Mouse (Mus musculus) liver, embryonic 15.5 days (tissue): Measurements from ENCODE around the gene Wnk2. TPM values are rescaled to one million over a fixed set of nuclear protein-coding genes. Genes with fewer than 3 reads are reported as not detected.
A peak's percentile ranks its signal among the peaks of the same experiment; 100 is the strongest.

ENCODE experiments used
- ATAC-seq: fragments of 200-750 bp; cut with Nextera tagmentation; 2 replicates; pipeline ENCODE4 v1.8.0; 2017; ENCODE audit warnings: moderate number of reproducible peaks, mild to moderate bottlenecking, moderate library complexity; ENCODE audit not compliant: insufficient read depth
- H3K27ac ChIP-seq: fragments of 300-500 bp; sonication (generic); replicated peaks from 2 replicates; pipeline ENCODE4 v1.5.1; 2015; ENCODE audit warnings: mild to moderate bottlenecking, inconsistent platforms
- H3K27me3 ChIP-seq: fragments of 300-500 bp; sonication (generic); 2 replicates; pipeline ENCODE4 v1.6.1; 2015; ENCODE audit warnings: mild to moderate bottlenecking, inconsistent platforms
- H3K36me3 ChIP-seq: fragments of 300-500 bp; sonication (generic); replicated peaks from 2 replicates; pipeline ENCODE4 v1.6.1; 2015; ENCODE audit warnings: moderate library complexity, mild to moderate bottlenecking, inconsistent platforms
- H3K4me1 ChIP-seq: fragments of 300-500 bp; sonication (generic); replicated peaks from 2 replicates; pipeline ENCODE4 v1.6.1; 2015; ENCODE audit warnings: inconsistent platforms
- H3K4me2 ChIP-seq: fragments of 300-500 bp; sonication (generic); 2 replicates; pipeline ENCODE4 v1.6.1; 2015; ENCODE audit warnings: moderate library complexity, mild to moderate bottlenecking, inconsistent platforms
- H3K4me3 ChIP-seq: fragments of 300-500 bp; sonication (generic); replicated peaks from 2 replicates; pipeline ENCODE4 v1.5.1; 2015; ENCODE audit warnings: mild to moderate bottlenecking, inconsistent platforms
- H3K9ac ChIP-seq: fragments of 300-500 bp; sonication (generic); 2 replicates; pipeline ENCODE4 v1.6.1; 2015; ENCODE audit warnings: moderate library complexity, mild to moderate bottlenecking, inconsistent platforms
- H3K9me3 ChIP-seq: fragments of 300-500 bp; sonication (generic); replicated peaks from 2 replicates; pipeline ENCODE4 v1.6.1; 2016; ENCODE audit warnings: inconsistent platforms
- WGBS: fragments of 180-500 bp; shearing (Covaris S2); methylation state at CpG from one replicate; pipeline ENCODE4 v1.1.7; 2015; ENCODE audit warnings: mixed read lengths; ENCODE audit not compliant: insufficient replicate concordance; 5-methylcytosine and 5-hydroxymethylcytosine counted together
- polyA plus RNA-seq: library from polyadenylated mRNA; unstranded; fragments of >200 nt; fragmentation: Nextera tagmentation; extraction: Ambion mirVana; gene quantifications from 2 replicates; pipeline ENCODE4 v1.2.1, GENCODE M21; 2015

The Wnk2 gene
- polyA plus RNA-seq, 1 experiment from 2014 or later, result 0.10 TPM

DNA sequence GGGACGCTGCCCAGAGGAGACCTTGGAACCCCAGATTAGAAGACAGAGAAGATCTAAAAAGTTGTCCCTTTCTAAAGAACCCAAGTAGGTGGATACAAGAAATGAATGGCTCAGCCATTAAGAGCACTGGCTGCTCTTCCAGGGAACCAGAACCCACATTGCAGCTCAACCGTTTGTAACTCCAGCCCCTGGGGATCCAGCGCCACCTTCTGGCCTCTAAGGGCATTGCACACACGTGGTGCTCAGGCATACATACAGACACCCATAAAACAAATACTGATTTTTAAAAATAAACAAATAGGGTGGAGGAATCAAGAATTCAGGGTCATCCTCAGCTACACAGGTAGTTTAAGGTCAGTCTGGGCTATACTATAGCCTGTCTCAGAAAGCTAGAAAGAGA, 8.8 kb upstream of the Wnk2 start:
- Histone ChIP-seq H3K9me3 (0 out of 2 replicates have a peak, but pooled peaks cover 4% of the 10 kb centered on the region), H3K4me3 (no peak overlapping the region), H3K4me1 (no peaks in the 10 kb centered on the region), H3K36me3 (no peaks in the 10 kb centered on the region), H3K27me3 (peaks cover 8% of the 10 kb centered on the region; the same call in 1 of the 2 replicates), H3K27ac (no peak overlapping the region), H3K4me2 (no peak overlapping the region), H3K9ac (no peak overlapping the region)
- WGBS, result 64% methylated on average over 4 of the region's 4 CpGs
- ATAC-seq, result no peak

DNA sequence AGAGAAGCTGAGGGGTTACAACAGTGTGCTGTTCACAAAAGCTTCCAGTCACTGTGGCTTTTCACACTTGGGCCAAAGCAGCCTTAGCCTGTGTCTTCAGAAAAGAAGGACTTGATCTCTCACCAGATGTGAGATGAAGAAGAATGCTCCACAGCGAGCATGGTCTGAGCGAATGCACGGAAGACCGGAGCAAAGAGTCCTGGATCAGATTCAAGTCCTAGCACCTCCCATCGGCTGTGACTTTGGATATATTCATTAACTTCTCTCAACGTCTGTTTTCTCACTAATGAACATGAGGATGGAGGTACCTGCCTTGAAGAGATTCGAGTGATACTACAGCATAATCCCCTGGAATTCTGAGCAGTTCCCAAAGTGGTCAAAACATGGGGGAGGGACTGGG, 6.8 kb upstream of the Wnk2 start:
- H3K9ac ChIP-seq, result no peak overlapping the region
- WGBS, result 64% methylated on average over 7 of the region's 7 CpGs
- H3K4me3 ChIP-seq, result no peak overlapping the region
- H3K36me3 ChIP-seq, result no peaks in the 10 kb centered on the region
- 0 out of 2 replicates have a peak, but pooled peaks cover 4% of the 10 kb centered on the region for H3K9me3 ChIP-seq
- H3K4me1 ChIP-seq, result no peaks in the 10 kb centered on the region
- no peak overlapping the region for H3K4me2 ChIP-seq
- H3K27ac ChIP-seq, result no peak overlapping the region
- ATAC-seq, result no peak
- H3K27me3 ChIP-seq, result peaks cover 23% of the 10 kb centered on the region

- Histone ChIP-seq H3K4me3 (no peak overlapping the region), H3K36me3 (no peaks in the 10 kb centered on the region), H3K27ac (no peak overlapping the region), H3K27me3 (peaks cover 29% of the 10 kb centered on the region), H3K4me2 (no peak overlapping the region), H3K9ac (no peak overlapping the region), H3K4me1 (no peaks in the 10 kb centered on the region), H3K9me3 (0 out of 2 replicates have a peak, but pooled peaks cover 4% of the 10 kb centered on the region)
- WGBS, result 65% methylated on average over 10 of the region's 10 CpGs
- no peak for ATAC-seq
Measured at GRCm38 (mm10) chr13:49154028-49154427, 6.2 kb upstream of the Wnk2 start.

DNA sequence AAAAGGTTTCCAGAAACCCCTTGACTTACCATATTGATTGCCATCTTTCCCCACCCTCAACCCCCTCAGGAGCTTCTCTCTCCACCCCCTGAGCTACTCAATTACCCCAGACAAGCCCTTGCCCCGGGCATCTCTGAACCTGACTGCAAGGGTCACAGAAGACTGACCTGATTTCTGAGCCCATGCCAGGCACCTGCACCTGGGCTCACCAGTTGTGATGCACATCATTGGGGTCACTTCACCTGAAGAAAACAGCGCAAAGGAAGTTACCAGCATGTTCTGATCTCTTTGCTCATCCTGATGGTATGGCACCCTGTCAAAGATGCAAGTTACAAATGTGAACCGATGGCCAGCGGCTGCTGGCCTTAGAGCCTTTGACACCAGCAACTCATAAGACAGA, 873 bp upstream of the Wnk2 start:
- H3K27me3 ChIP-seq, result peaks cover 78% of the 10 kb centered on the region

GRCm38 (mm10) chr13:49147007-49147857, 582 bp downstream of the Wnk2 start:
- H3K4me2 ChIP-seq, result peak overlapping the region; percentile 74
- H3K9ac ChIP-seq, result no peak overlapping the region
- H3K27ac ChIP-seq, result no peak overlapping the region
- peak; percentile 36; the same call in 1 of the 2 replicates for ATAC-seq
- H3K36me3 ChIP-seq, result no peaks in the 10 kb centered on the region
- peaks cover 88% of the 10 kb centered on the region for H3K27me3 ChIP-seq
- no peaks in the 10 kb centered on the region for H3K9me3 ChIP-seq
- peak overlapping the region; percentile 53 for H3K4me3 ChIP-seq
- H3K4me1 ChIP-seq, result peaks cover 16% of the 10 kb centered on the region
- under 1% methylated on average over 97 of the region's 98 CpGs for WGBS

More for the DNA sequence above, 873 bp upstream of the Wnk2 start:
- Histone ChIP-seq H3K4me3 (no peak overlapping the region), H3K9me3 (no peaks in the 10 kb centered on the region), H3K4me1 (peaks cover 16% of the 10 kb centered on the region), H3K27ac (no peak overlapping the region), H3K4me2 (no peak overlapping the region), H3K36me3 (no peaks in the 10 kb centered on the region), H3K9ac (no peak overlapping the region)
- no peak for ATAC-seq
- 70% methylated on average over 4 of the region's 4 CpGs for WGBS

DNA sequence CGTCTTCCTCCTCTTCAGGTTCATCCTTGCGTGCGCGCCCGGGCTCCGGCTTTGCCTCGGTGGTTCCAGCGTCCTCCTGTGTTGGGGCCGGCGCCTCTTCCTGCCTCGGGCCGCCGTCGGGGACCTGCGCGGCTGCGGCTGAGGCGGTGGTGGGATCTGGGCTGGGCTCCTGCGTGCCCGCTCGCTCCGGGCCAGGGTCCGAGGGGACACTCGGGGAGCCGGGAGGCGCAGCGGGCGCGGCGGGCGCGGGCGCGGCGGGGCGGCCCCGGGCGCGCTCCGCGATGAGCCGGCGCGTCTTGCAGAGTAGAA, 1.2 kb downstream of the Wnk2 start:
- Histone ChIP-seq H3K27ac (no peak overlapping the region), H3K36me3 (no peaks in the 10 kb centered on the region), H3K9me3 (no peaks in the 10 kb centered on the region), H3K4me2 (peak overlapping the region; percentile 74), H3K27me3 (peaks cover 88% of the 10 kb centered on the region), H3K4me3 (peak overlapping the region; percentile 53), H3K4me1 (peaks cover 16% of the 10 kb centered on the region), H3K9ac (no peak overlapping the region)
- WGBS, result 1% methylated on average over 42 of the region's 44 CpGs
- ATAC-seq, result no peak

DNA sequence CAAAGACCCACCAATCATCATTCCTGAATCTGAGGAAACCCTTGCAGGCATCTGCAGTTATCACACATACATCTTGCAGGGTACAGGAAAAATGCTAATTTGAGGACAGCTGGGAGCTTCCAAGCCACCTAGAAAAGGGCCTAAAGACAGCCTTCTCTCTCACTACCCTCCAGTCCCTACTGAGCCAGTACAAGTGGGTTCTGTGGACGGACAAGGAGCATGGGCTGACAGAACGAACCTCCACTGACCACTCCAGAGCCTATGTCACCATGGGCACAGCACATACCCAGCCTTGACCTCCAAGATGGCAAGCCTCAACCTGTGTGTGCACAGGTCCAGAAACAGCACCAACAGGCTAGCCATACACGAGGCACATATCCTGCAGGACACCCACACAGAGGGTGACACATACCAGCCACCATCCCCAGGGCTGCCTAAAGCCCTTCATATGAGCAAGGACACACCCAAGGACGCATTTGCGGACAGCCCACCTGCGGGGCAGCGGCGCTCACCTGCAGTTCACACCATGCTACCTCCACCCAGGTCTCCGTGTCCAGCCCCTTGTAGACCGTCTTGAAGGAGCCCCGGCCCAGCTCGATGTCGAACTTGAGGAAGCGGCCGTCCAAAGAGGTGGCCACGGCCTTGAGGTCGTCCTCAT, 1.6 kb downstream of the Wnk2 start:
- H3K27ac ChIP-seq, result no peak overlapping the region
- peaks cover 16% of the 10 kb centered on the region for H3K4me1 ChIP-seq
- H3K27me3 ChIP-seq, result peaks cover 85% of the 10 kb centered on the region
- no peaks in the 10 kb centered on the region for H3K36me3 ChIP-seq
- 17% methylated on average over 17 of the region's 17 CpGs for WGBS
- no peak overlapping the region for H3K9ac ChIP-seq
- H3K4me3 ChIP-seq, result peak overlapping the region; percentile 53; the same call in 1 of the 2 replicates
- no peaks in the 10 kb centered on the region for H3K9me3 ChIP-seq
- H3K4me2 ChIP-seq, result peak overlapping the region; percentile 74
- ATAC-seq, result 0 out of 2 replicates have a peak, but pooled peaks have one; percentile 17

- 34% methylated on average over 7 of the region's 7 CpGs for WGBS
- no peaks in the 10 kb centered on the region for H3K36me3 ChIP-seq
- peaks cover 16% of the 10 kb centered on the region for H3K4me1 ChIP-seq
- no peak overlapping the region for H3K27ac ChIP-seq
- H3K9me3 ChIP-seq, result no peaks in the 10 kb centered on the region
- no peak for ATAC-seq
- H3K27me3 ChIP-seq, result peaks cover 77% of the 10 kb centered on the region
- H3K4me2 ChIP-seq, result no peak overlapping the region
- no peak overlapping the region for H3K4me3 ChIP-seq
- H3K9ac ChIP-seq, result no peak overlapping the region
Measured at GRCm38 (mm10) chr13:49145396-49145795, 2.4 kb downstream of the Wnk2 start.

GRCm38 (mm10) chr13:49144451-49144850, 3.4 kb downstream of the Wnk2 start:
- Histone ChIP-seq H3K27me3 (peaks cover 68% of the 10 kb centered on the region), H3K9me3 (no peaks in the 10 kb centered on the region), H3K9ac (no peak overlapping the region), H3K36me3 (no peaks in the 10 kb centered on the region), H3K27ac (no peak overlapping the region), H3K4me1 (peaks cover 16% of the 10 kb centered on the region), H3K4me2 (no peak overlapping the region), H3K4me3 (no peak overlapping the region)
- no peak for ATAC-seq
- WGBS, result 55% methylated on average over 6 of the region's 6 CpGs

- no peak for ATAC-seq
- Histone ChIP-seq H3K4me3 (no peak overlapping the region), H3K27ac (no peak overlapping the region), H3K36me3 (no peaks in the 10 kb centered on the region), H3K4me1 (peaks cover 16% of the 10 kb centered on the region), H3K9me3 (no peaks in the 10 kb centered on the region), H3K9ac (no peak overlapping the region), H3K27me3 (peaks cover 56% of the 10 kb centered on the region), H3K4me2 (no peak overlapping the region)
- 71% methylated on average over 7 of the region's 7 CpGs for WGBS
Measured at GRCm38 (mm10) chr13:49143323-49143722, 4.5 kb downstream of the Wnk2 start.

DNA sequence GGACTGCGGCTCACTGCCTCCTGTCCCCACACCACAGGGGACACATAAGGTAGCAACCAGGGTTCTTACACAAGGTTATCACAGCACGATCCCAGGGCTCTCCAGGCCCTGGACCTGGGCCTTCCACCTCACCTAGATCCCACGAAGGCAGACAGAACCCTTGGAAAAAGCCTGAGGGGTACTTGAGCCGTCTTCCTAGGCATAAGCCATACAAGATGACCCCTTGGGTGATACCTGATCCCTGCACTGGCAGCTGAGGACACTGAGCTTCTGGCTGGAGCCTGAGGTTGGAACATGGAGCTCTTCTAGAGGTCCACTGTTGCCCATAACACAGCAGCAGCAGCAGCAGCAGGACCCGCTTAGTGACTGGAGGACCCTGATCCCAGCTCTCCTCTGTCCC, 5.4 kb downstream of the Wnk2 start:
- Histone ChIP-seq H3K9ac (no peak overlapping the region), H3K4me3 (no peak overlapping the region), H3K4me2 (no peak overlapping the region), H3K36me3 (no peaks in the 10 kb centered on the region), H3K4me1 (peaks cover 8% of the 10 kb centered on the region), H3K9me3 (no peaks in the 10 kb centered on the region), H3K27ac (no peak overlapping the region), H3K27me3 (peaks cover 47% of the 10 kb centered on the region)
- WGBS, result 61% methylated on average over 5 of the region's 5 CpGs
- no peak for ATAC-seq
